30 mouse cellular contexts compared by ENCODE assay signal in genomic region chr5:143101626-143102025, GRCm38 (mm10). TPM values are rescaled to one million over a fixed set of nuclear protein-coding genes. Genes with fewer than 3 reads are reported as not detected.
A peak's percentile ranks its signal among the peaks of the same experiment; 100 is the strongest.
DNase-seq lines count a peak whose midpoint lies in the region; ATAC-seq lines count a peak whose summit lies in the region.
"Had no signal": no experiment of that assay in that cellular context is flagged by ENCODE, and none has a peak within 500 bp of the region (broad histone marks: within the 10 kb centered on the region; RNA-seq: fewer than 3 reads in every experiment).

No protein-coding gene starts in this region.

- H3K27ac ChIP-seq in liver, embryonic 12.5 days: peak overlapping the region; percentile 65
- peak overlapping the region; percentile 56 for H3K27ac ChIP-seq in liver, embryonic 15.5 days (replicated peaks)
- H3K27ac ChIP-seq: gastrocnemius, adult 2 months; heart, adult 2 months; heart, embryonic 10.5 days; hindbrain, embryonic 14.5 days had no signal

- H3K4me3 ChIP-seq in liver, embryonic 12.5 days: no peak overlapping the region
- H3K4me3 ChIP-seq in liver, embryonic 15.5 days (replicated peaks): no peak overlapping the region
- H3K4me3 ChIP-seq: gastrocnemius, adult 2 months; heart, adult 2 months; heart, embryonic 10.5 days had no signal

- DNase-seq in heart, adult 11 months: peak; percentile 84
- DNase-seq in heart, postnatal 10 days: no peak
- DNase-seq in liver: no peak
- DNase-seq in cerebellum, adult 18-20 months: no peak
- DNase-seq: adrenal gland, postnatal 14 days; cerebellum, adult 11-12 months; cerebellum, adult 9-10 months; cerebellum, postnatal 14 days; forebrain, postnatal 0 days; gastrocnemius, adult 2 months; gastrocnemius, postnatal 14 days; heart, adult 2 months; heart, postnatal 4 days had no signal

- peaks cover 8% of the 10 kb centered on the region for H3K36me3 ChIP-seq in liver, embryonic 12.5 days
- H3K36me3 ChIP-seq in liver, embryonic 15.5 days (replicated peaks): 0 out of 2 replicates have a peak, but pooled peaks cover 2% of the 10 kb centered on the region

- peak overlapping the region; percentile 37 for H3K4me2 ChIP-seq in liver, embryonic 12.5 days
- no peak overlapping the region for H3K4me2 ChIP-seq in liver, embryonic 15.5 days
- H3K4me2 ChIP-seq: hindbrain, embryonic 14.5 days had no signal

- intact Hi-C loops in heart, postnatal 10 days (cut with DNase I): no loop called here

- H3K4me1 ChIP-seq in liver, embryonic 12.5 days: peaks cover 41% of the 10 kb centered on the region
- peaks cover 42% of the 10 kb centered on the region for H3K4me1 ChIP-seq in liver, embryonic 15.5 days (replicated peaks)

- ATAC-seq in liver, embryonic 12.5 days: no peak
- no peak for ATAC-seq in liver, embryonic 15.5 days (ENCODE audit: insufficient read depth)
- ATAC-seq in erythroid progenitor cell, adult 5-6 weeks (replicated peaks; ENCODE audit: low FRiP score, poor library complexity, severe bottlenecking): no peak; the same call in 1 of the 2 replicates
- ATAC-seq: forebrain, embryonic 14.5 days; forebrain, postnatal 0 days; Patski had no signal

- WGBS in liver, embryonic 12.5 days (ENCODE audit: insufficient replicate concordance): 85% methylated on average over 1 of the region's 1 CpGs
- WGBS in liver, embryonic 15.5 days (ENCODE audit: insufficient replicate concordance): 79% methylated on average over 1 of the region's 1 CpGs

- H3K9me3 ChIP-seq in liver, embryonic 12.5 days (replicated peaks): no peaks in the 10 kb centered on the region
- no peaks in the 10 kb centered on the region for H3K9me3 ChIP-seq in liver, embryonic 15.5 days (replicated peaks)
- H3K9me3 ChIP-seq: heart, embryonic 10.5 days had no signal

- no peaks in the 10 kb centered on the region for H3K27me3 ChIP-seq in liver, embryonic 12.5 days (replicated peaks)
- no peaks in the 10 kb centered on the region for H3K27me3 ChIP-seq in liver, embryonic 15.5 days
- H3K27me3 ChIP-seq: Patski had no signal

- H3K9ac ChIP-seq in liver, embryonic 12.5 days: peak overlapping the region; percentile 41; the same call in 1 of the 2 replicates
- 0 out of 2 replicates have a peak overlapping the region, but pooled peaks have one; percentile 10 for H3K9ac ChIP-seq in liver, embryonic 15.5 days
- H3K9ac ChIP-seq: forebrain, postnatal 0 days; hindbrain, embryonic 14.5 days had no signal

RNA-seq across cellular contexts. Expression of gene Rnf216, which starts 11.2 kb away (rescaled TPM):
- total RNA-seq in heart, postnatal 10 days (2021): 10 to 100 TPM; 33.4 to 33.5 TPM
- 28.5 and 30.1 TPM in 2 replicates for polyA plus RNA-seq in liver, embryonic 12.5 days (2016; fragmentation: Nextera tagmentation; extraction: Ambion mirVana)
- polyA plus RNA-seq in liver, embryonic 15.5 days (2015; fragmentation: Nextera tagmentation; extraction: Ambion mirVana): 13.2 and 13.9 TPM in 2 replicates
- total RNA-seq in erythroid progenitor cell, adult 5-6 weeks (2015; ENCODE audit: low replicate concordance): 31.0 and 33.1 TPM in 2 replicates
- total RNA-seq in erythroid progenitor cell, adult 5-6 weeks (2017; ENCODE audit: low replicate concordance): 31.1 and 45.7 TPM in 2 replicates

RNA-seq across cellular contexts. Expression of gene Olfr718-ps1, which starts 45.8 kb away (rescaled TPM):
- under 1 TPM in 1 of 2 experiments, not detected in 1; 0.05 TPM for total RNA-seq in heart, postnatal 10 days (2021)
- not detected in 2 replicates for polyA plus RNA-seq in liver, embryonic 12.5 days (2016; fragmentation: Nextera tagmentation; extraction: Ambion mirVana)
- polyA plus RNA-seq in liver, embryonic 15.5 days (2015; fragmentation: Nextera tagmentation; extraction: Ambion mirVana): not detected in 2 replicates
- not detected in 2 replicates for total RNA-seq in erythroid progenitor cell, adult 5-6 weeks (2015; ENCODE audit: low replicate concordance)
- total RNA-seq in erythroid progenitor cell, adult 5-6 weeks (2017; ENCODE audit: low replicate concordance): not detected in 2 replicates
- total RNA-seq: adrenal gland, adult 18-20 months; adrenal gland, postnatal 14 days; forebrain, postnatal 0 days; gastrocnemius, adult 2 months; gastrocnemius, postnatal 14 days; heart, adult 2 months; heart, postnatal 4 days had no signal
- polyA plus RNA-seq: brain, embryonic 14.5 days; embryonic facial prominence, embryonic 11.5 days; embryonic facial prominence, embryonic 14.5 days; forebrain, embryonic 14.5 days; forebrain, postnatal 0 days; frontal cortex, adult 2 months; gonadal fat pad, adult 2 months; heart, adult 2 months; heart, embryonic 14.5 days; heart, postnatal 0 days; hindbrain, embryonic 11.5 days; intestine, embryonic 14.5 days had no signal
